In genomic region chr3:108167499-108167898, GRCm38 (mm10) we compare ENCODE assay signal across 8 mouse cellular contexts. TPM values are rescaled to one million over a fixed set of nuclear protein-coding genes. Genes with fewer than 3 reads are reported as not detected.
DNase-seq lines count a peak whose midpoint lies in the region; ATAC-seq and TF ChIP-seq lines count a peak whose summit lies in the region.
"Had no signal": no experiment of that assay in that cellular context is flagged by ENCODE, and none has a peak within 500 bp of the region (broad histone marks: within the 10 kb centered on the region; RNA-seq: fewer than 3 reads in every experiment).

No protein-coding gene starts in this region.

- no peaks in the 10 kb centered on the region for H3K36me3 ChIP-seq in kidney, postnatal 0 days (ENCODE audit: insufficient read depth, low read length)
- H3K36me3 ChIP-seq in embryonic facial prominence, embryonic 12.5 days = no peaks in the 10 kb centered on the region
- H3K36me3 ChIP-seq in limb, embryonic 12.5 days = no peaks in the 10 kb centered on the region

- H3K4me3 ChIP-seq in kidney, postnatal 0 days (replicated peaks; ENCODE audit: low read depth, low read length) = no peak overlapping the region
- no peak overlapping the region for H3K4me3 ChIP-seq in bone marrow, adult 2 months (replicated peaks; ENCODE audit: control insufficient read depth, low read depth, low read length)
- no peak overlapping the region for H3K4me3 ChIP-seq in embryonic facial prominence, embryonic 12.5 days
- no peak overlapping the region for H3K4me3 ChIP-seq in limb, embryonic 12.5 days (replicated peaks)
- no peak overlapping the region for H3K4me3 ChIP-seq in cerebellum, adult 2 months (replicated peaks; ENCODE audit: insufficient read depth, low read depth, low read length)

- no peak overlapping the region for H3K4me2 ChIP-seq in kidney, postnatal 0 days (ENCODE audit: low read length)
- H3K4me2 ChIP-seq in embryonic facial prominence, embryonic 12.5 days (replicated peaks) = 0 out of 2 replicates have a peak overlapping the region, but pooled peaks have one; percentile 9
- H3K4me2 ChIP-seq in limb, embryonic 12.5 days = peak overlapping the region; percentile 26; the same call in 1 of the 2 replicates

- ATAC-seq in kidney, postnatal 0 days (replicated peaks; ENCODE audit: low FRiP score, low read depth) = peak; percentile 49; the same call in 1 of the 2 replicates
- ATAC-seq in embryonic facial prominence, embryonic 12.5 days (ENCODE audit: insufficient number of reproducible peaks, insufficient read depth, low FRiP score, low TSS enrichment) = no peak
- ATAC-seq in limb, embryonic 12.5 days (ENCODE audit: insufficient number of reproducible peaks, insufficient read depth, low FRiP score, low TSS enrichment, low read depth) = no peak

- TF ChIP-seq POLR2A in bone marrow, adult 2 months (IDR thresholded peaks at IDR 0.05; ENCODE audit: borderline replicate concordance, control insufficient read depth, low read depth, low read length) = no peak
- TF ChIP-seq POLR2A in cerebellum, adult 2 months (IDR thresholded peaks at IDR 0.05; ENCODE audit: borderline replicate concordance, insufficient read depth, low read length) = no peak

- TF ChIP-seq CTCF in kidney, postnatal 0 days (IDR thresholded peaks at IDR 0.05; ENCODE audit: low read depth) = no peak
- TF ChIP-seq CTCF in bone marrow, adult 2 months (IDR thresholded peaks at IDR 0.05; ENCODE audit: control insufficient read depth, insufficient read depth, low read length) = no peak
- no peak for TF ChIP-seq CTCF in cerebellum, adult 2 months (IDR thresholded peaks at IDR 0.05; ENCODE audit: borderline replicate concordance, insufficient read depth, low read depth, low read length)

- H3K9me3 ChIP-seq in kidney, postnatal 0 days (replicated peaks; ENCODE audit: low read length) = no peaks in the 10 kb centered on the region
- H3K9me3 ChIP-seq in embryonic facial prominence, embryonic 12.5 days = no peaks in the 10 kb centered on the region
- no peaks in the 10 kb centered on the region for H3K9me3 ChIP-seq in limb, embryonic 12.5 days

- H3K27me3 ChIP-seq in kidney, postnatal 0 days (ENCODE audit: insufficient read depth, low read length) = no peaks in the 10 kb centered on the region
- 0 out of 2 replicates have a peak, but pooled peaks cover 5% of the 10 kb centered on the region for H3K27me3 ChIP-seq in embryonic facial prominence, embryonic 12.5 days
- no peaks in the 10 kb centered on the region for H3K27me3 ChIP-seq in limb, embryonic 12.5 days
- H3K27me3 ChIP-seq in cerebellum, adult 2 months (ENCODE audit: control insufficient read depth, insufficient read depth, low read length) = no peaks in the 10 kb centered on the region

- no peak overlapping the region for H3K9ac ChIP-seq in kidney, postnatal 0 days (ENCODE audit: low read depth, low read length)
- no peak overlapping the region for H3K9ac ChIP-seq in embryonic facial prominence, embryonic 12.5 days
- H3K9ac ChIP-seq in limb, embryonic 12.5 days (replicated peaks) = 0 out of 2 replicates have a peak overlapping the region, but pooled peaks have one; percentile 27

- no peak overlapping the region for H3K27ac ChIP-seq in kidney, postnatal 0 days
- H3K27ac ChIP-seq in bone marrow, adult 2 months (ENCODE audit: control insufficient read depth, insufficient read depth, low read depth, low read length, poor library complexity) = peak overlapping the region; percentile 44
- peak overlapping the region; percentile 74 for H3K27ac ChIP-seq in embryonic facial prominence, embryonic 12.5 days
- H3K27ac ChIP-seq in limb, embryonic 12.5 days = peak overlapping the region; percentile 85
- no peak overlapping the region for H3K27ac ChIP-seq in cerebellum, adult 2 months (ENCODE audit: insufficient read depth, low read length)

- DNase-seq in kidney, postnatal 0 days (ENCODE audit: low spot score) = no peak
- DNase-seq in kidney, adult 9 months = no peak
- no peak for DNase-seq in cerebellum, adult 2 months
- no peak for DNase-seq in urinary bladder, adult 2 months (ENCODE audit: low spot score)
- DNase-seq: lung, adult 2 months had no signal

- peaks cover 8% of the 10 kb centered on the region; the same call in 1 of the 2 replicates for H3K4me1 ChIP-seq in kidney, postnatal 0 days (replicated peaks; ENCODE audit: insufficient read depth, low read length)
- no peaks in the 10 kb centered on the region for H3K4me1 ChIP-seq in bone marrow, adult 2 months (ENCODE audit: control insufficient read depth, insufficient read depth, low read length)
- peaks cover 41% of the 10 kb centered on the region for H3K4me1 ChIP-seq in embryonic facial prominence, embryonic 12.5 days
- peaks cover 49% of the 10 kb centered on the region for H3K4me1 ChIP-seq in limb, embryonic 12.5 days (replicated peaks)
- H3K4me1 ChIP-seq in cerebellum, adult 2 months (ENCODE audit: control insufficient read depth, insufficient read depth, low read length) = no peaks in the 10 kb centered on the region

- WGBS in kidney, postnatal 0 days = 21% methylated on average over 14 of the region's 14 CpGs
- 63% methylated on average over 14 of the region's 14 CpGs for WGBS in bone marrow, adult 2 months
- 33% methylated on average over 14 of the region's 14 CpGs for WGBS in embryonic facial prominence, embryonic 12.5 days
- 24% methylated on average over 14 of the region's 14 CpGs for WGBS in limb, embryonic 12.5 days
- WGBS in cerebellum, adult 2 months = 51% methylated on average over 14 of the region's 14 CpGs

RNA-seq across cellular contexts. Expression of gene Gpr61, which starts 12.8 kb away (rescaled TPM):
- not detected in 2 replicates for polyA plus RNA-seq in kidney, postnatal 0 days (2015; fragmentation: Nextera tagmentation; extraction: Ambion mirVana)
- not detected in 2 replicates for polyA plus RNA-seq in bone marrow, adult 2 months (2011; ENCODE audit: insufficient read depth, insufficient read length, low replicate concordance, missing spikeins)
- polyA plus RNA-seq in embryonic facial prominence, embryonic 12.5 days (2016; fragmentation: Nextera tagmentation; extraction: Ambion mirVana) = 0.36 and 0.43 TPM in 2 replicates
- polyA plus RNA-seq in limb, embryonic 12.5 days (2016; fragmentation: Nextera tagmentation; extraction: Ambion mirVana) = 0.05 and 0.10 TPM in 2 replicates
- 6.2 and 6.5 TPM in 2 replicates for polyA plus RNA-seq in cerebellum, adult 2 months (2012; rRNA removed)
- 0.01 TPM in 1 of 2 replicates, not detected in the other for polyA plus RNA-seq in urinary bladder, adult 2 months (2012; rRNA removed)
- polyA plus RNA-seq: lung, adult 2 months had no signal

RNA-seq across cellular contexts. Expression of gene Amigo1, which starts 18.6 kb away (rescaled TPM):
- 4.2 and 5.4 TPM in 2 replicates for polyA plus RNA-seq in kidney, postnatal 0 days (2015; fragmentation: Nextera tagmentation; extraction: Ambion mirVana)
- polyA plus RNA-seq in bone marrow, adult 2 months (2011; ENCODE audit: insufficient read depth, insufficient read length, low replicate concordance, missing spikeins) = 0.75 and 1.9 TPM in 2 replicates
- 7.9 and 8.5 TPM in 2 replicates for polyA plus RNA-seq in embryonic facial prominence, embryonic 12.5 days (2016; fragmentation: Nextera tagmentation; extraction: Ambion mirVana)
- 4.4 and 5.8 TPM in 2 replicates for polyA plus RNA-seq in limb, embryonic 12.5 days (2016; fragmentation: Nextera tagmentation; extraction: Ambion mirVana)
- polyA plus RNA-seq in cerebellum, adult 2 months (2012; rRNA removed) = 50.8 and 53.5 TPM in 2 replicates
- 9.4 and 13.1 TPM in 2 replicates for polyA plus RNA-seq in urinary bladder, adult 2 months (2012; rRNA removed)

RNA-seq across cellular contexts. Expression of gene Gnai3, which starts 21.6 kb away (rescaled TPM):
- 134 and 147 TPM in 2 replicates for polyA plus RNA-seq in kidney, postnatal 0 days (2015; fragmentation: Nextera tagmentation; extraction: Ambion mirVana)
- polyA plus RNA-seq in bone marrow, adult 2 months (2011; ENCODE audit: insufficient read depth, insufficient read length, low replicate concordance, missing spikeins) = 11.7 and 27.5 TPM in 2 replicates
- 196 and 207 TPM in 2 replicates for polyA plus RNA-seq in embryonic facial prominence, embryonic 12.5 days (2016; fragmentation: Nextera tagmentation; extraction: Ambion mirVana)
- 192 and 199 TPM in 2 replicates for polyA plus RNA-seq in limb, embryonic 12.5 days (2016; fragmentation: Nextera tagmentation; extraction: Ambion mirVana)
- 25.6 and 27.4 TPM in 2 replicates for polyA plus RNA-seq in cerebellum, adult 2 months (2012; rRNA removed)
- polyA plus RNA-seq in urinary bladder, adult 2 months (2012; rRNA removed) = 70.4 and 75.8 TPM in 2 replicates

RNA-seq across cellular contexts. Expression of gene Cyb561d1, which starts 33.5 kb away (rescaled TPM):
- polyA plus RNA-seq in kidney, postnatal 0 days (2015; fragmentation: Nextera tagmentation; extraction: Ambion mirVana) = 3.1 and 3.4 TPM in 2 replicates
- 3.8 and 12.1 TPM in 2 replicates for polyA plus RNA-seq in bone marrow, adult 2 months (2011; ENCODE audit: insufficient read depth, insufficient read length, low replicate concordance, missing spikeins)
- polyA plus RNA-seq in embryonic facial prominence, embryonic 12.5 days (2016; fragmentation: Nextera tagmentation; extraction: Ambion mirVana) = 2.6 and 2.7 TPM in 2 replicates
- polyA plus RNA-seq in limb, embryonic 12.5 days (2016; fragmentation: Nextera tagmentation; extraction: Ambion mirVana) = 1.7 TPM in 2 replicates
- 13.1 and 13.8 TPM in 2 replicates for polyA plus RNA-seq in cerebellum, adult 2 months (2012; rRNA removed)
- 8.3 and 8.6 TPM in 2 replicates for polyA plus RNA-seq in urinary bladder, adult 2 months (2012; rRNA removed)

RNA-seq across cellular contexts. Expression of gene Atxn7l2, which starts 43.2 kb away (rescaled TPM):
- 10.9 and 11.0 TPM in 2 replicates for polyA plus RNA-seq in kidney, postnatal 0 days (2015; fragmentation: Nextera tagmentation; extraction: Ambion mirVana)
- 3.4 and 10.1 TPM in 2 replicates for polyA plus RNA-seq in bone marrow, adult 2 months (2011; ENCODE audit: insufficient read depth, insufficient read length, low replicate concordance, missing spikeins)
- 27.2 and 29.4 TPM in 2 replicates for polyA plus RNA-seq in embryonic facial prominence, embryonic 12.5 days (2016; fragmentation: Nextera tagmentation; extraction: Ambion mirVana)
- polyA plus RNA-seq in limb, embryonic 12.5 days (2016; fragmentation: Nextera tagmentation; extraction: Ambion mirVana) = 25.2 and 26.0 TPM in 2 replicates
- polyA plus RNA-seq in cerebellum, adult 2 months (2012; rRNA removed) = 25.9 and 26.9 TPM in 2 replicates
- 7.1 and 8.5 TPM in 2 replicates for polyA plus RNA-seq in urinary bladder, adult 2 months (2012; rRNA removed)

Comparison
In these comparisons a context has a peak if more than half of its experiments do, and no peak if none do; other contexts are left out.
1. H3K27ac ChIP-seq: peak in bone marrow, adult 2 months (single experiment), embryonic facial prominence, embryonic 12.5 days (single experiment) and limb, embryonic 12.5 days (single experiment); none in kidney, postnatal 0 days (single experiment) and cerebellum, adult 2 months (single experiment).